Mouse (Mus musculus): ENCODE results near the gene Sh3gl3. TPM values are rescaled to one million over a fixed set of nuclear protein-coding genes. Genes with fewer than 3 reads are reported as not detected.
A peak's percentile ranks its signal among the peaks of the same experiment; 100 is the strongest.

The Sh3gl3 gene
- polyA plus RNA-seq, 1 experiment, result not detected

DNA sequence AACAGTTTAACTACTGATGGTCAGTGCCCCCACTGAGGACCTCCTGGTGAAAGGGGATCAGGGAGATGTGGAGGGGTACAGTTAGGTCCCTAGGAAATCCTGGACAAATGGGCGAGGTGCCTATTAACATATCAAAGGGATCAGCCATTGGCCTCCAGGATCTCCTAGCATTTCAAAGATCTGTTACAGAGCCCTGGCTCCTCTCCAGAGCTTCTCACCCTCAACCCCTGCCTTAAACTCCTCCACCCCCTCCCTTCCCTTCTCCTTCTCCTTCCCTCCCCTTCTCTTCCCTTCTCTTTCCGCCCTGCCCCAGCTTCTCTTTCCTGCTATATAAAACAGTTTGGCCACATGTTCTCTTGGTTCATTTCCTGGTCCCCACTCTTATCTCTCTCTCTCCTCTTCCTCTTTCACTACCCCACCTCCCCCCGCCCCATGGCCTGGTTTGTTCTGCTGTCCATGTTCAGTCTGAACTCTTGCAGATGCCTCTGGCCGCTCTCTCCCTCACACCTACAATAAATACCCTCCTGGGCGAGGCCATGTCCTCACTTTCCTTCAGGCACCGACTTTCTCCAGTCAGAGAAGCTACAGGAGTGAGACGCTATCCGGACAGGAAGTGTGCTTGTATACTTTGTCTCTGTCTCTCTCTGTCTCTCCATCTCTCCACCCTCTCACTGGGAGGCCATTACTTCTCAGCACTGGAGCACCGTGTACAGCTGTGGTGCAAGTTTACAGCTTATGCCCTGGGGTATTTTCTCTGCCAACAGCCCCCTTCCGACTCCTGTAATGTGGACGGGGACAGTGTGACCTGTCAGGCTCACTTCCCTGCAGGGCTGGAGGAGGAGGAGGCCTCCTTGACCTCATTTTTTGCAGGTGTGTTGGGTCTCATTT, 60.6 kb downstream of the Sh3gl3 start:
- no peak overlapping the region for H3K4me3 ChIP-seq (replicated peaks)
- TF ChIP-seq FLI1 (IDR thresholded peaks at IDR 0.05; ENCODE audit: low read length), result no peak
- no peak for TF ChIP-seq GATA1 (IDR thresholded peaks at IDR 0.05; ENCODE audit: borderline replicate concordance, low read length)
- H3K36me3 ChIP-seq (replicated peaks; ENCODE audit: low read length), result no peaks in the 10 kb centered on the region
- H3K27me3 ChIP-seq (replicated peaks), result no peaks in the 10 kb centered on the region
- H3K9me3 ChIP-seq, result peaks cover 40% of the 10 kb centered on the region
- H3K4me1 ChIP-seq, result peaks cover 6% of the 10 kb centered on the region; the same call in 1 of the 2 replicates

DNA sequence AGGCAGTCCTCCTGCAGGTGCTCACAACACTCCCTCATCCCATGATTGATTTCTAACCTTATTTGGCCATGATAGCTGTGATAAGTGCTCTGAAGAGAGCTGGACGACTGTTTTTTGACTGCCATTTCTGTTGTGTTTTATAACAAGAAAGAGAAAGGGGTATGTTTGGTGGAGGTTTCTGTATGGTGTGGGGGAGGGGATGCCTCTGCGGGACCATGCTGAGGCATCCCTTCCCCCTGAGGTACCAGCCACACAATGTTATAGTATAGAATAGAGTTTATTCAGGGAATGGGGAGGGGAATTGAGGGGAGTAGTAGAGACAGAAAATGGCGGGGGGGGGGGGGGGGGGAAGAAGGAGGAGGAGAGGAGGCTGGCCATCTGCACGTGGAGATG, 61.3 kb downstream of the Sh3gl3 start:
- H3K36me3 ChIP-seq (replicated peaks; ENCODE audit: low read length), result no peaks in the 10 kb centered on the region
- TF ChIP-seq GATA1 (IDR thresholded peaks at IDR 0.05; ENCODE audit: borderline replicate concordance, low read length) (no peak), FLI1 (IDR thresholded peaks at IDR 0.05; ENCODE audit: low read length) (no peak)
- no peaks in the 10 kb centered on the region for H3K27me3 ChIP-seq (replicated peaks)
- H3K4me3 ChIP-seq (replicated peaks), result no peak overlapping the region
- peaks cover 44% of the 10 kb centered on the region for H3K9me3 ChIP-seq
- peaks cover 6% of the 10 kb centered on the region; the same call in 1 of the 2 replicates for H3K4me1 ChIP-seq

DNA sequence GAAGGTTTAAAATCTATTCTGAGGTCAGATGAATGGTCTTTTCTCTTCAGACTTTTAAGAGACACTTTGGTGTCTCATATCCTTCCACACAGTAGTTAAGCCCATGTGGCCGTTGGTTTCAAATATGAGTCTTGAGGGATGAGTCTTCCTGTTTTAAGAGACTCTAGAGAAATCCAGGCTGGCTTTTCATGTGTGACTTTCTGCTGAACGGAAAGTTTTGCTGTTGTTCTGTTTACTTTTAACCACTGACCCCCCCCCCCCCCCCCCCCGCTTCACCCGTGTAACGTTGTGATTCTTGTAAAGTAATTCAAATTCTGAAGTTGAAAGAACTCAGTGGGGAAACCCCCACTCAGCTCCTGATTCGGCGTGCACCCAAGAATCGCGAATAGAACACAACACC, 61.8 kb downstream of the Sh3gl3 start:
- Histone ChIP-seq H3K9me3 (peaks cover 50% of the 10 kb centered on the region), H3K36me3 (replicated peaks; ENCODE audit: low read length) (no peaks in the 10 kb centered on the region), H3K4me3 (replicated peaks) (no peak overlapping the region), H3K4me1 (peaks cover 6% of the 10 kb centered on the region; the same call in 1 of the 2 replicates), H3K27me3 (replicated peaks) (no peaks in the 10 kb centered on the region)
- TF ChIP-seq FLI1 (IDR thresholded peaks at IDR 0.05; ENCODE audit: low read length) (no peak), GATA1 (IDR thresholded peaks at IDR 0.05; ENCODE audit: borderline replicate concordance, low read length) (no peak)

DNA sequence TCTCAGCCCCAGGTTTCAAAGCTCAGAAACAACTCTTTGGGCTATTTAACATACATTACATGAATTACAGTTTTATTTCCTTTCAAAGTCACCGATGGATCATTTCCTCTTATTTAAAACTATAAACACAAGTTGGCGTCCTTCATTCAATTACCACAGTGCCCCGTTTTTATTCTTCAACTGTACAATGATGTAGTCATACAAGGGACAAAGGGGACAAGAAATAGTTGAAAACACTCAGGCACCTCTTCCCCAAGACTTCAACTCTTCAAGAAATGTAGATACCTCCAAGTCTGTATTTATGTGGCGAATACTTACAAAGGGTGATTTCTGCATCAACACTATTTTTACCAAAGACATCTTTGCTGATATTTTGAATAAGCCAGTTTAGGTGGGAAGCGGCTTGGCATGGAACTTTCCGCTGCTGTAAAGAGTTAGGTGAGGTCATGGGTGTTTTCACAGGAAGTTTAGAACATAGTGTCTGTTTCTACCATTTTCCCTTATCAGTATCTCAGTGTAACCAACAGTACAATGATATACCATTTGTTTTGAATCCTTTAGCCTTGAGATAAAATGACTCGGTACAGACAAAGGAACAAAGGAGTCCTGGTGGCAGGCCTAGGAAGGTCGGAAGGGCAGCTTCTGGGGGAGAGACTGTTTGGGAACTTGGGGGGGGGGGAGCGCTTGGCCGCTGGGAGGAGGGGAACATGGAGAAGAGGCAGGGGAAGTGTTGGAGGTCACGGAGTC, 62.7 kb downstream of the Sh3gl3 start:
- Histone ChIP-seq H3K27me3 (replicated peaks) (no peaks in the 10 kb centered on the region), H3K9me3 (peaks cover 53% of the 10 kb centered on the region), H3K4me3 (replicated peaks) (no peak overlapping the region), H3K4me1 (peaks cover 6% of the 10 kb centered on the region; the same call in 1 of the 2 replicates), H3K36me3 (replicated peaks; ENCODE audit: low read length) (no peaks in the 10 kb centered on the region)
- no peak for TF ChIP-seq FLI1 (IDR thresholded peaks at IDR 0.05; ENCODE audit: low read length)
- TF ChIP-seq GATA1 (IDR thresholded peaks at IDR 0.05; ENCODE audit: borderline replicate concordance, low read length), result no peak

- Histone ChIP-seq H3K36me3 (replicated peaks; ENCODE audit: low read length) (no peaks in the 10 kb centered on the region), H3K4me1 (peaks cover 6% of the 10 kb centered on the region; the same call in 1 of the 2 replicates), H3K9me3 (peaks cover 53% of the 10 kb centered on the region), H3K27me3 (replicated peaks) (no peaks in the 10 kb centered on the region), H3K4me3 (replicated peaks) (no peak overlapping the region)
- TF ChIP-seq GATA1 (IDR thresholded peaks at IDR 0.05; ENCODE audit: borderline replicate concordance, low read length) (no peak), FLI1 (IDR thresholded peaks at IDR 0.05; ENCODE audit: low read length) (no peak)
Observed at GRCm38 (mm10) chr7:82236899-82237162, 63.2 kb downstream of the Sh3gl3 start.

DNA sequence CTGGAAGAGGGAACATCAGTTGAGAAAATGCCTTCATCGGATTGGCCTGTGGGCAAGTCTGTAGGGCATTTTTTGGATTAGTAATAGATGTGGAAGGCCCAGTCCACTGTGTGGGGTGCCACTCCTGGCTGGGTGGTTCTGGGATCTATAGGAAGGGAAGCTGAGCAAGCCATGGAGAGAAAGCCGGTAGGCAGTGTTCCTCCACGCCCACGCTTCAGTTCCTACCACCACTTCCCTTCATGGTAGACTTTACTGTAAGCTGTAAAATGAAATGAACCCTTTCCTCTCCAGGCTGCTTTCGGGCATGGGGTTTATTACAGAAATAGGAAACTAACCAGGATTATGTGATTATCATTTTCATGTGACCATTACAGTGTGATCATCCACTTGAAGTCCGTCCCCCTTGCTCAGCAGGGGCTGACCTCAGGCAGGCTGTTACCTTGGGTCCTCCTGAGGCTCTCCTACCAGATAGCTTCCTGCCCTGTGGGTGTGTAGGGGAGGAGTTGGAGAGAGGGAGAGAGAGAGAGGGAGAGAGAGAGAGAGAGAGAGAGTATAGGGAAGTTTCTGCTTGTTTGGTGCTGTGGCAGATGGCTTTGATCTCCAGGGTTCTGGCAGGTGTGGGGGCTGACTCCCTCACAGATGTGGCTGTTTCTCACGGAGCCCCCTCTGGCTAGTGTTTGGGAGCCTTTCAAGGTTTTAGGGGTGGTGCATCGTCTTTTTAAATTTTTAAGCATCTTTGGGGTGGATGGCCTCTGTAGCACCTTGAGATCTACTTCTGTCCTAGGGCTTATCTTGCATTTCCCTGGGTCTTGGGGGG, 67.0 kb downstream of the Sh3gl3 start:
- no peaks in the 10 kb centered on the region for H3K36me3 ChIP-seq (replicated peaks; ENCODE audit: low read length)
- TF ChIP-seq FLI1 (IDR thresholded peaks at IDR 0.05; ENCODE audit: low read length), result no peak
- TF ChIP-seq GATA1 (IDR thresholded peaks at IDR 0.05; ENCODE audit: borderline replicate concordance, low read length), result no peak
- H3K9me3 ChIP-seq, result peaks cover 41% of the 10 kb centered on the region
- H3K4me3 ChIP-seq (replicated peaks), result no peak overlapping the region
- no peaks in the 10 kb centered on the region for H3K4me1 ChIP-seq
- H3K27me3 ChIP-seq (replicated peaks), result no peaks in the 10 kb centered on the region

- Histone ChIP-seq H3K4me3 (replicated peaks) (no peak overlapping the region), H3K9me3 (peaks cover 14% of the 10 kb centered on the region), H3K4me1 (no peaks in the 10 kb centered on the region), H3K27me3 (replicated peaks) (no peaks in the 10 kb centered on the region), H3K36me3 (replicated peaks; ENCODE audit: low read length) (no peaks in the 10 kb centered on the region)
- no peak for TF ChIP-seq FLI1 (IDR thresholded peaks at IDR 0.05; ENCODE audit: low read length)
- no peak for TF ChIP-seq GATA1 (IDR thresholded peaks at IDR 0.05; ENCODE audit: borderline replicate concordance, low read length)
Observed at GRCm38 (mm10) chr7:82244701-82245100, 71.1 kb downstream of the Sh3gl3 start.

GRCm38 (mm10) chr7:82248953-82249695, 75.5 kb downstream of the Sh3gl3 start:
- no peak overlapping the region for H3K4me3 ChIP-seq (replicated peaks)
- no peaks in the 10 kb centered on the region for H3K36me3 ChIP-seq (replicated peaks; ENCODE audit: low read length)
- H3K4me1 ChIP-seq, result no peaks in the 10 kb centered on the region; the same call in 1 of the 2 replicates
- no peaks in the 10 kb centered on the region for H3K27me3 ChIP-seq (replicated peaks)
- peaks cover 14% of the 10 kb centered on the region; the same call in 1 of the 2 replicates for H3K9me3 ChIP-seq
- TF ChIP-seq FLI1 (IDR thresholded peaks at IDR 0.05; ENCODE audit: low read length) (no peak), GATA1 (IDR thresholded peaks at IDR 0.05; ENCODE audit: borderline replicate concordance, low read length) (no peak)

DNA sequence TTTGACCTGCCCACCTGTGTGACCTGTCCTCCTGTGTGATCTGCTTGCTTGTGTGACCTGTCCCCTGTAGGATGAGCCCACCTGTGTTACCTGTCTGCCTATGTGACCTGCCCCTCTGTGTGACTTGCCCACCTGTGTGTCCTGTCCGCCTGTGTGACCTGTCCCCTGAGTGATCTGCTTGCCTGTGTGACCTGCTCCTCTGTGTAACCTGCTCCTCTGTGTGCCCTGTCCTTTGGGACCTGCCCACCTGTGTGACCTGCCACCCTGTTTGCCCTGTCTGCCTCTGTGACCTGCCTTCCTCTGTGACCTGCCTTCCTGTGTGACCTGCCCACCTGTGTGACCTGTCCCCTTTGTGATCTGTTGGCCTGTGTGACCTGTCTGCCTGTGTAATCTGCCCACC, 79.7 kb downstream of the Sh3gl3 start:
- Histone ChIP-seq H3K9me3 (peaks cover 15% of the 10 kb centered on the region; the same call in 1 of the 2 replicates), H3K4me1 (no peaks in the 10 kb centered on the region; the same call in 1 of the 2 replicates), H3K27me3 (replicated peaks) (no peaks in the 10 kb centered on the region), H3K36me3 (replicated peaks; ENCODE audit: low read length) (no peaks in the 10 kb centered on the region), H3K4me3 (replicated peaks) (peak overlapping the region; percentile 51)
- no peak for TF ChIP-seq GATA1 (IDR thresholded peaks at IDR 0.05; ENCODE audit: borderline replicate concordance, low read length)
- no peak for TF ChIP-seq FLI1 (IDR thresholded peaks at IDR 0.05; ENCODE audit: low read length)

All from megakaryocyte, embryonic 14.5 days (primary cell).